Mouse (Mus musculus): Measurements from ENCODE around the gene Alox5ap.

The Alox5ap gene

DNA sequence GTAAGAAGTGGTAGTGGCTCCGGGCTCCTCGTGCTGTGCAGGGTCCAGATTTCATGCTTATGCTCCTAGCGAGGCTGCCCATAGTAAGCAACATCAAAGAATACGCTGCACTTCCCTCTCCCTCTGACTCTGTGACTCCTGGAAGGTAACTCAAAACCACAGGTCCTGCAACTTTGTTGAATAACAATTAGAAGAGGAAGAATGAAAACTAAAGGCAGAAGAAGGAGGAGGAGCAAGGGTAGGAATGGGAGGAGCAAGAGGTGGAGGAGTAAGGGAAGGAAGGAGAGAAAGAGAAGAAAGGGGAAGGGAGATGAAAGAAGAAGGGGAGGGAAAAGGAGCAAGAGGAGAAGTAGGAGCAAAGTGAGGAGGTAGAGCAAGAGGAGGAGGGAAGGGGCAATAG lies at the start of gene Alox5ap:
TSS of gene Alox5ap (plus strand) at position 363 of the 400 bp plus-strand sequence.
- in situ Hi-C loops (cut with MboI, MseI) = no loop called here

- in situ Hi-C loops (cut with MboI, MseI) = no loop called here
Measured at GRCm38 (mm10) chr5:149215540-149215939, 49.0 kb upstream of the Alox5ap start.

GRCm38 (mm10) chr5:149217524-149218357 lies 46.8 kb upstream of the Alox5ap start:
- in situ Hi-C loops (cut with MboI, MseI) = no loop called here

DNA sequence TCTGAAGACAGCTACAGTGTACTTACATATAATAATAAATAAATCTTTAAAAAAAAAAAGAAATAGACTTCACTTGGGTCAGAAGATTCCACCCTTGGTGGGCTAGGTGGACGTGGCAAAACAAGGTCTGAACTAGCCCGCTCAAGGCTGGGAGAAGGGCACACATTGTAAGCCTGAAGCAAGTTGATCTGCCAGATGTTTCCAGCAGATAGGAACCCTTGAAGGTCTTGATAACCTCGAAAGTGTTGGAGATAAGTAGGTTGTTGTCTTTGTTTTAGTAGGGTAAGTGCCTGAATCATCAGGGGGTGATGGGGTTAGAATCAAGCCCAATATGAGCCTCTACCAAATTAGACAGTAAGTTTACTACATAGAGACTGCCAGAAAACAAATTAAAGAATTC lies 45.1 kb upstream of the Alox5ap start:
- in situ Hi-C loops (cut with MboI, MseI) = no loop called here

- in situ Hi-C loops (cut with MboI, MseI) = no loop called here
Measured at GRCm38 (mm10) chr5:149221355-149221754, 43.2 kb upstream of the Alox5ap start.

GRCm38 (mm10) chr5:149224666-149225065 lies 39.9 kb upstream of the Alox5ap start:
- in situ Hi-C loops (cut with MboI, MseI) = no loop called here

GRCm38 (mm10) chr5:149228700-149229618 lies 35.6 kb upstream of the Alox5ap start:
- in situ Hi-C loops (cut with MboI, MseI) = no loop called here

- in situ Hi-C loops (cut with MboI, MseI) = loop anchor here (10.0 kb wide), 1 partner anchor 85 kb away; no protein-coding TSS in a partner anchor
Measured at GRCm38 (mm10) chr5:149229619-149230339, 34.8 kb upstream of the Alox5ap start.

DNA sequence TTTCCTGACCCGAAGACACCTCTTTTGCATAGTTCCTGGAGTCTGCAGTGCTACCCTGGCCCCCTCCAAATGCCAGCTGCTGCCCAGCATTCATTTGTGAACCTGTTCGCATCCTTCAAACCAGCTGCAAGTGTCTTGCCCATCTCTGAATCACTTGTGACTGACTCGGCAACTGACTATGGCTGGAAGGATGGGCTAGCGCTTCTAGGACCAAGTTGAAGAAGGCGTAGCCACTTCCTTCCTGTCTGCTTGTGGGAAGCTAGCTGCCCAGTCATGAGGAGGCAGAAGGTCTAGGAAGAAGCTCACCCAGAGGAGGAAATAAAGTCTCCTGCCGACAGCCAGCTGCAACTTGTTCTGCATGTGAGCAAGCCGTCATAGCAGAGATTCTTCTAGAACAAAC lies 29.6 kb upstream of the Alox5ap start:
- in situ Hi-C loops (cut with MboI, MseI) = loop anchor here (10.0 kb wide), 1 partner anchor 80 kb away; no protein-coding TSS in a partner anchor

- in situ Hi-C loops (cut with MboI, MseI) = loop anchor here (10.0 kb wide), 1 partner anchor 77 kb away; no protein-coding TSS in a partner anchor
Measured at GRCm38 (mm10) chr5:149237221-149237950, 27.2 kb upstream of the Alox5ap start.

- in situ Hi-C loops (cut with MboI, MseI) = no loop called here
Measured at GRCm38 (mm10) chr5:149242467-149242866, 22.1 kb upstream of the Alox5ap start.

GRCm38 (mm10) chr5:149243053-149243452 lies 21.5 kb upstream of the Alox5ap start:
- in situ Hi-C loops (cut with MboI, MseI) = no loop called here

DNA sequence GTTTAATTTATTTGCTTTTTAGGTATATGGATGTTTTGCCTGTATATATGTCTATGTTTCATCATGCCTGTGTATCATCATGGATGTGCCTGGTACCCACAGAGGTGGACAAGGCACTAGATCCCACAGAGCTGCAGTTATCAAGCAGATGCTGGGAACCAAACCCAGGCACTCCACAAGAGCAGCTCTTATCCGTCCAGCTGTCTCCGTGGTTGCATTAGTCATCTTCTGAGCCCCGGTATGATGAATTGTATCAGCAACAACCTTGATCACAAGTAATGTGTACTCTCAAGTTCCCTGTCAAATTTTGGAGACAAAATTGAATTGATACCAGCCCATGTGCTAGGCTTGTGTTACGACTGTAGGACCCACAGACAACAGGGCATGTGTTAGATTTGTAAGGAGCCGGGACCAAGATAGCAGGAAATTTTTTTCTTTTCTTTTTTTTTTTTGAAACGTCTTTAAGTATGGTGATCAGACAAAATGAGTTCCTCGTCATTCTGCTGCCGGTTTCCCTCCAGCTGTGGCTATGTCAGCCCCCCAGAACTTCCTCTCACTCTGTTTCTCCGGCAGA lies 19.1 kb upstream of the Alox5ap start:
- in situ Hi-C loops (cut with MboI, MseI) = no loop called here

DNA sequence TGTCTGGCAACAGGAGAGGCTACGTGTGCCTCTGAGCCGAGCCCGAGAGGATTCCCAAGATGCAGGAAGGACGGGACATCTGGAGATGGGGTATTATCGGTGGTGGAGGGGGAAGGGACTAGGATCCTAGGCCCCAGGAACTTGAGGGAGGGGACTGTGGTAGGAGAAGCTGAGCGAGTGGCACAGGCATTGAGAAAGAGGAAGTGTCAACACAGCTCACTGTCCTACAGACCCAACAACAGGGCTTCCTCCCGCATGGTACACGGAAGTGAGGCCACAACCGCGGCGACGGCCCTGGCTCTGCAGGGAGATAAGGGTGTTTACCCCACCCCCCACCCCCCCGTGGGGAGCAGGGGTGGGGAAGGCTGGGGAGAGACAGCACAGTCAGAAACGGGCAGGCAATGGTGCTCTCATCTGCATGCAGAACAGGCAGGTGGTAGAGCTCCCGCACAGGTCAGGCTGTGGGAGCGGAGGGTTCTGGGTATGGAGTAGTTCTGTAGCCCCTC lies 18.5 kb upstream of the Alox5ap start:
- in situ Hi-C loops (cut with MboI, MseI) = no loop called here

- in situ Hi-C loops (cut with MboI, MseI) = no loop called here
Measured at GRCm38 (mm10) chr5:149247047-149247904, 17.3 kb upstream of the Alox5ap start.

GRCm38 (mm10) chr5:149252303-149252702 lies 12.3 kb upstream of the Alox5ap start:
- in situ Hi-C loops (cut with MboI, MseI) = no loop called here

GRCm38 (mm10) chr5:149253491-149253890 lies 11.1 kb upstream of the Alox5ap start:
- in situ Hi-C loops (cut with MboI, MseI) = no loop called here

GRCm38 (mm10) chr5:149255522-149255921 lies 9.0 kb upstream of the Alox5ap start:
- in situ Hi-C loops (cut with MboI, MseI) = no loop called here

DNA sequence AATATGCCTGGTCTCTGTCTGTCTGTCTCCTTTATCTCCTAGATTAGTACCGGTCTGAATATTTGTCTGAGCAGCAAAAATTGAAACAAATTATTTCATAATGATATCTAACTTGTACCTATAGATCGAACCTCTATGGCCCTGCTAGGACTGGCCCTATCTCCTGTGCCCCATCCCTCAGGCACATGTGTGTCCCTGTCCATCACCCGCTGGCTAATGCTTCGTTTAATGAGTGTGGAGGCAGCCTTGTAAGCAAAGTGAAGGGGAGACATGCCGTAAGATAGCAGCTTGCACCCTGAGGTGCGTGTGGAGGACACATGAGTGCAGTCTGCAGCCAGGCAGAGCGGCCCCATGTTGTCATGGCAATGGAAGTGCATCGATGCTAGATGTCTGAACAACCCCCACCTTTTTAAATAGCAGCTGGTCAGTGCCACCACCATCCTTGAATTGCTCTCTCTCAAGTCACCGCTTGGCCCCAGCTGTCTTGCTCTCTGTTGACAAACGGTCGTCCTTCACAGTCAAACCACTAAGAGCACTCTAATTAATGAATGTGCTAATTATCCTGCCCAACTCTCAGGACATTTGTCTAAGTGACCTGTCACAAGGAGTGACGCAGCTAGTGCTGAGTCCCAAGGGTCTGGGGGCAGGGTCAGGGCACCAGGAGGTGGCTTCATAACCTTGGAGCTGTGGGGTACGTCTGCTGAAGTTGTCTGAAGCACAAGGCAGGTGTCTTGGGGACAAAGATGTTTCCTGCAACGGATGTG lies 6.9 kb upstream of the Alox5ap start:
- in situ Hi-C loops (cut with MboI, MseI) = no loop called here
